Mouse (Mus musculus): ENCODE data around the gene Arrb1. TPM values are rescaled to one million over a fixed set of nuclear protein-coding genes. Genes with fewer than 3 reads are reported as not detected.

Arrb1 gene
- total and polyA plus RNA-seq, 2 experiments = 6.2 to 6.5 TPM

GRCm38 (mm10) chr7:99626376-99627270 lies 91.4 kb downstream of the Arrb1 start, which contains the start of gene Tpbgl:
Tpbgl (minus strand) TSS chr7:99627103.
- H3K27me3 ChIP-seq (ENCODE audit: control insufficient read depth, insufficient read depth, low read length) = peaks cover 6% of the 10 kb centered on the region; the same call in 1 of the 2 replicates
- peak; percentile 9 for DNase-seq (ENCODE audit: extremely low read depth, low read depth, low spot score)

GRCm38 (mm10) chr7:99627366-99627765 lies 92.1 kb downstream of the Arrb1 start:
- Histone ChIP-seq H3K27ac (replicated peaks; ENCODE audit: insufficient read depth, low read depth, low read length) (peak overlapping the region; percentile 60), H3K4me1 (ENCODE audit: control insufficient read depth, insufficient read depth, low read length) (peaks cover 2% of the 10 kb centered on the region; the same call in 1 of the 2 replicates), H3K4me3 (ENCODE audit: insufficient read depth, low read depth, low read length) (peak overlapping the region; percentile 72), H3K9ac (ENCODE audit: low read depth, low read length) (peak overlapping the region; percentile 8; the same call in 1 of the 2 replicates), H3K27me3 (ENCODE audit: control insufficient read depth, insufficient read depth, low read length) (peaks cover 6% of the 10 kb centered on the region; the same call in 1 of the 2 replicates), H3K79me2 (ENCODE audit: control insufficient read depth, insufficient read depth, low read length) (no peaks in the 10 kb centered on the region), H3K36me3 (ENCODE audit: control insufficient read depth, insufficient read depth, low read length) (no peaks in the 10 kb centered on the region)
- 16% methylated on average over 7 of the region's 7 CpGs for WGBS
- no peak for DNase-seq (ENCODE audit: extremely low read depth, low read depth, low spot score)
- TF ChIP-seq CTCF (IDR thresholded peaks at IDR 0.05; ENCODE audit: low read depth, low read length) = no peak
- no peak for TF ChIP-seq POLR2A (IDR thresholded peaks at IDR 0.05; ENCODE audit: extremely low read depth, insufficient read depth, low read length)

More at GRCm38 (mm10) chr7:99626376-99627270, 91.4 kb downstream of the Arrb1 start, which contains the start of gene Tpbgl:
- TF ChIP-seq POLR2A (IDR thresholded peaks at IDR 0.05; ENCODE audit: extremely low read depth, insufficient read depth, low read length) (peak; percentile 7; the same call in 1 of the 2 replicates), CTCF (IDR thresholded peaks at IDR 0.05; ENCODE audit: low read depth, low read length) (no peak)
- Histone ChIP-seq H3K79me2 (ENCODE audit: control insufficient read depth, insufficient read depth, low read length) (no peaks in the 10 kb centered on the region), H3K4me3 (ENCODE audit: insufficient read depth, low read depth, low read length) (peak within 1 kb of the TSS; percentile 72), H3K27ac (replicated peaks; ENCODE audit: insufficient read depth, low read depth, low read length) (peak within 1 kb of the TSS; percentile 60), H3K9ac (ENCODE audit: low read depth, low read length) (peak within 1 kb of the TSS; percentile 84), H3K4me1 (ENCODE audit: control insufficient read depth, insufficient read depth, low read length) (peaks cover 2% of the 10 kb centered on the region; the same call in 1 of the 2 replicates), H3K36me3 (ENCODE audit: control insufficient read depth, insufficient read depth, low read length) (no peaks in the 10 kb centered on the region)
- WGBS = 3% methylated on average over 83 of the region's 83 CpGs

- H3K79me2 ChIP-seq (ENCODE audit: control insufficient read depth, insufficient read depth, low read length) = no peaks in the 10 kb centered on the region
- H3K36me3 ChIP-seq (ENCODE audit: control insufficient read depth, insufficient read depth, low read length) = no peaks in the 10 kb centered on the region
- peak overlapping the region; percentile 27 for H3K27ac ChIP-seq (replicated peaks; ENCODE audit: insufficient read depth, low read depth, low read length)
- peaks cover 14% of the 10 kb centered on the region for H3K4me1 ChIP-seq (ENCODE audit: control insufficient read depth, insufficient read depth, low read length)
- DNase-seq (ENCODE audit: extremely low read depth, low read depth, low spot score) = no peak
- no peak overlapping the region for H3K4me3 ChIP-seq (ENCODE audit: insufficient read depth, low read depth, low read length)
- TF ChIP-seq POLR2A (IDR thresholded peaks at IDR 0.05; ENCODE audit: extremely low read depth, insufficient read depth, low read length) = no peak
- no peak for TF ChIP-seq CTCF (IDR thresholded peaks at IDR 0.05; ENCODE audit: low read depth, low read length)
- no peak overlapping the region for H3K9ac ChIP-seq (ENCODE audit: low read depth, low read length)
- H3K27me3 ChIP-seq (ENCODE audit: control insufficient read depth, insufficient read depth, low read length) = no peaks in the 10 kb centered on the region
- 14% methylated on average over 6 of the region's 6 CpGs for whole genome bisulfite sequencing
Observed at GRCm38 (mm10) chr7:99632286-99632685, 97.0 kb downstream of the Arrb1 start.

GRCm38 (mm10) chr7:99633966-99634665 lies 98.8 kb downstream of the Arrb1 start:
- DNase-seq (ENCODE audit: extremely low read depth, low read depth, low spot score) = peak; percentile 93
- WGBS = 67% methylated on average over 8 of the region's 8 CpGs

GRCm38 (mm10) chr7:99641245-99641644 lies 106.0 kb downstream of the Arrb1 start:
- Histone ChIP-seq H3K4me1 (ENCODE audit: control insufficient read depth, insufficient read depth, low read length) (no peaks in the 10 kb centered on the region), H3K36me3 (ENCODE audit: control insufficient read depth, insufficient read depth, low read length) (no peaks in the 10 kb centered on the region), H3K4me3 (ENCODE audit: insufficient read depth, low read depth, low read length) (no peak overlapping the region), H3K27ac (replicated peaks; ENCODE audit: insufficient read depth, low read depth, low read length) (peak overlapping the region; percentile 76), H3K9ac (ENCODE audit: low read depth, low read length) (no peak overlapping the region), H3K79me2 (ENCODE audit: control insufficient read depth, insufficient read depth, low read length) (no peaks in the 10 kb centered on the region), H3K27me3 (ENCODE audit: control insufficient read depth, insufficient read depth, low read length) (no peaks in the 10 kb centered on the region)
- no peak for DNase-seq (ENCODE audit: extremely low read depth, low read depth, low spot score)
- TF ChIP-seq CTCF (IDR thresholded peaks at IDR 0.05; ENCODE audit: low read depth, low read length) (no peak), POLR2A (IDR thresholded peaks at IDR 0.05; ENCODE audit: extremely low read depth, insufficient read depth, low read length) (no peak)
- 49% methylated on average over 4 of the region's 4 CpGs for WGBS

More at GRCm38 (mm10) chr7:99633966-99634665, 98.8 kb downstream of the Arrb1 start:
- Histone ChIP-seq H3K79me2 (ENCODE audit: control insufficient read depth, insufficient read depth, low read length) (no peaks in the 10 kb centered on the region), H3K4me1 (ENCODE audit: control insufficient read depth, insufficient read depth, low read length) (peaks cover 14% of the 10 kb centered on the region), H3K9ac (ENCODE audit: low read depth, low read length) (no peak overlapping the region), H3K27me3 (ENCODE audit: control insufficient read depth, insufficient read depth, low read length) (no peaks in the 10 kb centered on the region), H3K4me3 (ENCODE audit: insufficient read depth, low read depth, low read length) (no peak overlapping the region), H3K27ac (replicated peaks; ENCODE audit: insufficient read depth, low read depth, low read length) (peak overlapping the region; percentile 29), H3K36me3 (ENCODE audit: control insufficient read depth, insufficient read depth, low read length) (no peaks in the 10 kb centered on the region)
- TF ChIP-seq POLR2A (IDR thresholded peaks at IDR 0.05; ENCODE audit: extremely low read depth, insufficient read depth, low read length) (no peak), CTCF (IDR thresholded peaks at IDR 0.05; ENCODE audit: low read depth, low read length) (no peak)

Data from liver, adult 2 months (tissue).